Mouse (Mus musculus) heart, postnatal 14 days (tissue): ENCODE results near the gene Mnt. TPM values are rescaled to one million over a fixed set of nuclear protein-coding genes. Genes with fewer than 3 reads are reported as not detected.

Source experiments
- DNase-seq, 2 experiments: peaks; one replicate each; pipeline ENCODE4 v3.0.0; 2021 to 2022
- intact Hi-C: fragments of 180-260 bp; cut with DNase I; formaldehyde crosslinking; loops from one replicate; pipeline ENCODE4 v1.15.1; 2025
- microRNA-seq, 2 experiments: library from miRNA; unstranded; fragments of <30 nt; microRNA quantifications; one replicate each; pipeline ENCODE4 v1.2.0; 2021 to 2022
- total RNA-seq, 2 experiments: library from RNA; stranded (reverse); gene quantifications; 2 replicates each; pipeline ENCODE4 v1.2.3; 2021

Mnt gene
- total RNA-seq, 2 experiments from 2014 or later, result 10.5 to 11.6 TPM

DNA sequence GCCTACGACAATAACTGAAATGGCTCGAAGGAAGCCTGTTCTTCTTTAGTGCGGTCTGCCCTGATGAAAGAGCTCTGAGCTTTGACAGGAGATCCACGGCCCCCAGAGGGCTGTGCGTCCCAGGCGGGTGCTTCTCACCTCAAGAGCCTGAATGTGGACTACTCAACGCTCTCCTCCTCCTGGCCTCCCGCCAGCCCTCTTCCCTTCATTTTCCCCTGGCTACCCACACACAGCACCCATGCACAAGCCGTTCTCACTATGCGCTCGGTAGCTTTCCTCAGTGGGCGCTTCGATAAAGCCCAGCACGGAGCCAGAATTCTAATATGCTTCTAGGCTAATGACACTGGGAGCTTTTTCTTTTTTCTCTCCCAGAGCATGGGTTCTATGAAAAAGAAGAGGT is 51.3 kb downstream of the Mnt start:
- no peak for DNase-seq
- intact Hi-C loops, result no loop called here

DNA sequence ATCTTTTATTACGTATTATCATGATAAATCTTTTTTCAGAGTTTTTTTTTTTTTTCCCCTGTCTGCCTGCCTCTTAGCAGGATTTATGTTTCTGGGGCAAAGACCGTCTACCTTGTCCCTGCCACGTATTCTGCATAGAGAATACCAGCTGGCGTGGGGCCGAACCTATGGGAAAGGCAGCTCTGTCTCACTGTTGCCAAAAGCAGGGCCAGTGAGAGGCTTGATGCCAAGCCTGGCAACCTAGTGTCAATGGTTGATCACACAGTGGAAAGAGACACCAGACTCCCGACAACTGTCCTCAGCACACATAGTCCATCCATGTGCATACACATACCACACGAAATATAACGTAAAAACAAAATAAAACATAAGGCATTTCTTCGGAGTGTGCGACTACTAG is 52.4 kb downstream of the Mnt start:
- no peak for DNase-seq

DNA sequence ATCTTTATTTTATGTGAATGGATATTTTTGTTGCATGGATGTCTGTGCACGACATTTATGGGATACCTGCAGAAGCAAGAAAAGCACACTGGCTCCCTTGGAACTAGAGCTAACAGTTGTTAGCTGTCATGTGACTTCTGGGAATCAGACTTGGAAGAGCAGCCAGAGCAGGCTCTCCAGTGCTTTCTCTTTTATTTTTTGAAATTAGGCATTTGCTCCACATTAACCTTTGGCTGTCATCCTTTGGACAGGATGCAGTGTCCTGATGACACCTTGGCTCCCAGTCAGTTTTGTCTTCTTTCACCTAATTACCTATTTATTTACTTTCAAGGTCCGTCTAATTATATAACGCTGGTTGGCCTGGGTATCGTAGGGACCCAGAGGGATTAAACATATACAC is 63.9 kb downstream of the Mnt start:
- intact Hi-C loops, result no loop called here
- DNase-seq, result no peak

More for the DNA sequence above, 52.4 kb downstream of the Mnt start:
- intact Hi-C loops, result no loop called here

Small RNA genes lying within 50 kb of the gene (microRNA-seq; reads per million reads assigned to microRNA genes)
- gene Mir6926, result 0 to 1.6 reads per million in 2 experiments

Other genes starting within 250 kb of the Mnt start
- gene Rap1gap2, start 220.0 kb upstream of the Mnt start, total RNA-seq, result 10 to 100 TPM; 72.8 to 77.6 TPM
- under 1 TPM; 0.37 to 0.50 TPM for gene Ccdc92b, start 211.3 kb upstream of the Mnt start, total RNA-seq
- gene Cluh, start 181.4 kb upstream of the Mnt start, total RNA-seq, result 100 to 1,000 TPM; 215 to 219 TPM
- 100 to 1,000 TPM; 200 to 201 TPM for gene Pafah1b1, start 106.2 kb upstream of the Mnt start, total RNA-seq
- 10 to 100 TPM; 11.2 to 14.2 TPM for gene Mettl16, start 60.1 kb upstream of the Mnt start, total RNA-seq
- gene Sgsm2, start 66.1 kb downstream of the Mnt start, total RNA-seq, result 1 to 10 TPM; 7.0 to 7.3 TPM
- 10 to 100 TPM; 13.5 to 14.2 TPM for gene Tsr1, start 67.2 kb downstream of the Mnt start, total RNA-seq
- gene Smg6, start 94.9 kb downstream of the Mnt start, total RNA-seq, result 10 to 100 TPM; 19.2 to 20.9 TPM
- gene Srr, start 95.0 kb downstream of the Mnt start, total RNA-seq, result 10 to 100 TPM; 31.5 to 34.3 TPM